Mouse (Mus musculus): ENCODE measurements around the gene Ift81. TPM values are rescaled to one million over a fixed set of nuclear protein-coding genes. Genes with fewer than 3 reads are reported as not detected.

Gene Ift81
- total RNA-seq, 1 experiment from 2014 or later = 3.9 TPM

- no peak for ATAC-seq (replicated peaks; ENCODE audit: insufficient number of reproducible peaks, low FRiP score, low TSS enrichment, poor library complexity, severe bottlenecking)
Observed at GRCm38 (mm10) chr5:122636308-122636707, 22.0 kb upstream of the Ift81 start.

GRCm38 (mm10) chr5:122635228-122635627, 20.9 kb upstream of the Ift81 start:
- no peak for ATAC-seq (replicated peaks; ENCODE audit: insufficient number of reproducible peaks, low FRiP score, low TSS enrichment, poor library complexity, severe bottlenecking)

- peak; percentile 93 for ATAC-seq (replicated peaks; ENCODE audit: insufficient number of reproducible peaks, low FRiP score, low TSS enrichment, poor library complexity, severe bottlenecking)
Observed at GRCm38 (mm10) chr5:122627243-122627642, 12.9 kb upstream of the Ift81 start.

- no peak for ATAC-seq (replicated peaks; ENCODE audit: insufficient number of reproducible peaks, low FRiP score, low TSS enrichment, poor library complexity, severe bottlenecking)
Observed at GRCm38 (mm10) chr5:122625565-122626252, 11.4 kb upstream of the Ift81 start.

- no peak for ATAC-seq (replicated peaks; ENCODE audit: insufficient number of reproducible peaks, low FRiP score, low TSS enrichment, poor library complexity, severe bottlenecking)
Observed at GRCm38 (mm10) chr5:122624952-122625479, 10.7 kb upstream of the Ift81 start.

- no peak for ATAC-seq (replicated peaks; ENCODE audit: insufficient number of reproducible peaks, low FRiP score, low TSS enrichment, poor library complexity, severe bottlenecking)
Observed at GRCm38 (mm10) chr5:122623861-122624260, 9.5 kb upstream of the Ift81 start.

- no peak for ATAC-seq (replicated peaks; ENCODE audit: insufficient number of reproducible peaks, low FRiP score, low TSS enrichment, poor library complexity, severe bottlenecking)
Observed at GRCm38 (mm10) chr5:122622526-122622925, 8.2 kb upstream of the Ift81 start.

- ATAC-seq (replicated peaks; ENCODE audit: insufficient number of reproducible peaks, low FRiP score, low TSS enrichment, poor library complexity, severe bottlenecking) = no peak
Observed at GRCm38 (mm10) chr5:122621376-122621886, 7.1 kb upstream of the Ift81 start.

GRCm38 (mm10) chr5:122619686-122620296, 5.5 kb upstream of the Ift81 start:
- ATAC-seq (replicated peaks; ENCODE audit: insufficient number of reproducible peaks, low FRiP score, low TSS enrichment, poor library complexity, severe bottlenecking) = no peak

GRCm38 (mm10) chr5:122617718-122618117, 3.4 kb upstream of the Ift81 start:
- no peak for ATAC-seq (replicated peaks; ENCODE audit: insufficient number of reproducible peaks, low FRiP score, low TSS enrichment, poor library complexity, severe bottlenecking)

- ATAC-seq (replicated peaks; ENCODE audit: insufficient number of reproducible peaks, low FRiP score, low TSS enrichment, poor library complexity, severe bottlenecking) = no peak
Observed at GRCm38 (mm10) chr5:122611651-122612050, 2.7 kb downstream of the Ift81 start.

- ATAC-seq (replicated peaks; ENCODE audit: insufficient number of reproducible peaks, low FRiP score, low TSS enrichment, poor library complexity, severe bottlenecking) = no peak
Observed at GRCm38 (mm10) chr5:122604894-122605293, 9.4 kb downstream of the Ift81 start.

GRCm38 (mm10) chr5:122602233-122602632, 12.1 kb downstream of the Ift81 start:
- peak; percentile 97 for ATAC-seq (replicated peaks; ENCODE audit: insufficient number of reproducible peaks, low FRiP score, low TSS enrichment, poor library complexity, severe bottlenecking)

GRCm38 (mm10) chr5:122595470-122595869, 18.8 kb downstream of the Ift81 start:
- no peak for ATAC-seq (replicated peaks; ENCODE audit: insufficient number of reproducible peaks, low FRiP score, low TSS enrichment, poor library complexity, severe bottlenecking)

- no peak for ATAC-seq (replicated peaks; ENCODE audit: insufficient number of reproducible peaks, low FRiP score, low TSS enrichment, poor library complexity, severe bottlenecking)
Observed at GRCm38 (mm10) chr5:122589891-122590290, 24.4 kb downstream of the Ift81 start.

GRCm38 (mm10) chr5:122585546-122585945, 28.8 kb downstream of the Ift81 start:
- no peak for ATAC-seq (replicated peaks; ENCODE audit: insufficient number of reproducible peaks, low FRiP score, low TSS enrichment, poor library complexity, severe bottlenecking)

- no peak for ATAC-seq (replicated peaks; ENCODE audit: insufficient number of reproducible peaks, low FRiP score, low TSS enrichment, poor library complexity, severe bottlenecking)
Observed at GRCm38 (mm10) chr5:122584093-122584492, 30.2 kb downstream of the Ift81 start.

- no peak for ATAC-seq (replicated peaks; ENCODE audit: insufficient number of reproducible peaks, low FRiP score, low TSS enrichment, poor library complexity, severe bottlenecking)
Observed at GRCm38 (mm10) chr5:122576683-122577329, 37.5 kb downstream of the Ift81 start.

GRCm38 (mm10) chr5:122572001-122572400, 42.3 kb downstream of the Ift81 start:
- no peak for ATAC-seq (replicated peaks; ENCODE audit: insufficient number of reproducible peaks, low FRiP score, low TSS enrichment, poor library complexity, severe bottlenecking)

Data from monocyte, adult 5-6 weeks (primary cell).